Mouse (Mus musculus) ES-E14 (cell line): ENCODE results near the gene Fam129c. TPM values are rescaled to one million over a fixed set of nuclear protein-coding genes. Genes with fewer than 3 reads are reported as not detected.
A peak's percentile ranks its signal among the peaks of the same experiment; 100 is the strongest.

Experiments
- DNase-seq: peaks from one replicate; pipeline ENCODE4 v3.0.0-alpha.2; 2013; ENCODE audit warnings: low read depth, low spot score
- H3K27ac ChIP-seq: 2 replicates; pipeline ENCODE4 v1.5.1; 2012; ENCODE audit warnings: low read depth, mild to moderate bottlenecking, low read length, moderate library complexity, mixed read lengths; ENCODE audit not compliant: poor library complexity, insufficient read depth, severe bottlenecking
- H3K36me3 ChIP-seq: 2 replicates; pipeline ENCODE4 v1.6.1; 2012; ENCODE audit warnings: mild to moderate bottlenecking, low read length, moderate library complexity, mixed read lengths; ENCODE audit not compliant: control insufficient read depth, poor library complexity, insufficient read depth, severe bottlenecking
- H3K4me1 ChIP-seq, 2 experiments: fragments of 150-350 bp in 1 of 2; sonication (generic) in 1 of 2; 2 replicates each; pipeline ENCODE4 v1.6.1; 2012; ENCODE audit warnings: low read length in 2 of 2, mild to moderate bottlenecking in 1 of 2, mixed read lengths in 1 of 2; ENCODE audit not compliant: control insufficient read depth in 2 of 2, insufficient read depth in 2 of 2, poor library complexity in 1 of 2
- H3K4me3 ChIP-seq, 2 experiments: fragments of 150-350 bp in 1 of 2; sonication (generic) in 1 of 2; 2 replicates each; pipeline ENCODE4 v1.5.1; 2012; ENCODE audit warnings: low read length in 2 of 2, low read depth in 1 of 2, mild to moderate bottlenecking in 1 of 2, mixed read lengths in 1 of 2; ENCODE audit not compliant: insufficient read depth in 1 of 2, poor library complexity in 1 of 2, severe bottlenecking in 1 of 2
- H3K9ac ChIP-seq: 2 replicates; pipeline ENCODE4 v1.6.1; 2012; ENCODE audit warnings: low read depth, mild to moderate bottlenecking, low read length, mixed read lengths; ENCODE audit not compliant: poor library complexity, insufficient read depth, severe bottlenecking
- H3K9me3 ChIP-seq: fragments of 150-350 bp; sonication (generic); 2 replicates; pipeline ENCODE4 v1.6.1; 2012; ENCODE audit warnings: low read depth, mild to moderate bottlenecking, low read length; ENCODE audit not compliant: control insufficient read depth, insufficient read depth
- CHD2 ChIP-seq: IDR thresholded peaks from 2 replicates; pipeline ENCODE4 v1.6.1; 2014; ENCODE audit warnings: mild to moderate bottlenecking, low read depth, low read length, inconsistent platforms
- HCFC1 ChIP-seq: IDR thresholded peaks from 2 replicates; pipeline ENCODE4 v1.6.1; 2012; ENCODE audit warnings: low read length, inconsistent platforms, borderline replicate concordance; ENCODE audit not compliant: insufficient read depth
- MAFK ChIP-seq: IDR thresholded peaks from 2 replicates; pipeline ENCODE4 v1.6.1; 2014; ENCODE audit warnings: mild to moderate bottlenecking, low read depth, low read length, inconsistent platforms; ENCODE audit not compliant: insufficient read depth
- ZC3H11A ChIP-seq: IDR thresholded peaks from 2 replicates; pipeline ENCODE4 v1.6.1; 2012; ENCODE audit warnings: low read depth, mild to moderate bottlenecking, inconsistent platforms, low read length, borderline replicate concordance
- ZNF384 ChIP-seq: IDR thresholded peaks from 2 replicates; pipeline ENCODE4 v1.6.1; 2012; ENCODE audit warnings: low read depth, low read length, inconsistent platforms
- in situ Hi-C, 2 experiments: fragments of 600-800 bp; cut with MboI; formaldehyde crosslinking; loops; one replicate each; pipeline ENCODE4 v1.15.1; 2025; ENCODE audit warnings: low sequenced_read_pairs in 2 of 2, inconsistent platforms in 1 of 2; ENCODE audit not compliant: unreplicated experiment in 2 of 2
- total RNA-seq: library from RNA; depleted of rRNA; stranded (reverse); fragments of 300-350 nt; gene quantifications from 2 replicates; pipeline ENCODE4 v1.2.3, GENCODE M21; 2012

Gene Fam129c
- total RNA-seq, 1 experiment: 9.0 TPM

GRCm38 (mm10) chr8:71596384-71596783, 1.1 kb upstream of the Fam129c start:
- H3K4me3 ChIP-seq: no peak overlapping the region
- H3K36me3 ChIP-seq: peaks cover 9% of the 10 kb centered on the region; the same call in 1 of the 2 replicates
- no peak for TF ChIP-seq MAFK
- TF ChIP-seq ZC3H11A: no peak
- TF ChIP-seq ZNF384: no peak
- TF ChIP-seq HCFC1: no peak
- TF ChIP-seq CHD2: no peak
- H3K9ac ChIP-seq: peak overlapping the region; percentile 28; the same call in 1 of the 2 replicates
- in situ Hi-C loops: no loop called here
- no peaks in the 10 kb centered on the region for H3K9me3 ChIP-seq
- H3K4me1 ChIP-seq: peaks cover 0 to 6% of the 10 kb centered on the region in 2 experiments; a peak in 1 of 4 replicates
- DNase-seq: no peak
- no peak overlapping the region for H3K27ac ChIP-seq

- no peak overlapping the region for H3K9ac ChIP-seq
- no peak overlapping the region for H3K27ac ChIP-seq
- peaks cover 9% of the 10 kb centered on the region; the same call in 1 of the 2 replicates for H3K36me3 ChIP-seq
- DNase-seq: no peak
- TF ChIP-seq MAFK (no peak), ZC3H11A (no peak), ZNF384 (no peak), HCFC1 (no peak), CHD2 (no peak)
- in situ Hi-C loops: no loop called here
- peaks cover 0 to 6% of the 10 kb centered on the region in 2 experiments; a peak in 1 of 4 replicates for H3K4me1 ChIP-seq
- no peak overlapping the region for H3K4me3 ChIP-seq
- no peaks in the 10 kb centered on the region for H3K9me3 ChIP-seq
Measured at GRCm38 (mm10) chr8:71596798-71597197, 650 bp upstream of the Fam129c start.

GRCm38 (mm10) chr8:71598375-71598774, 927 bp downstream of the Fam129c start:
- no peak for TF ChIP-seq CHD2
- TF ChIP-seq ZNF384: no peak
- no peak for TF ChIP-seq MAFK
- TF ChIP-seq HCFC1: no peak
- no peak for TF ChIP-seq ZC3H11A
- H3K4me1 ChIP-seq: peaks cover 0 to 2% of the 10 kb centered on the region in 2 experiments; a peak in 1 of 4 replicates
- no peak for DNase-seq
- no peaks in the 10 kb centered on the region for H3K9me3 ChIP-seq
- H3K9ac ChIP-seq: no peak overlapping the region
- peaks cover 8% of the 10 kb centered on the region; the same call in 1 of the 2 replicates for H3K36me3 ChIP-seq
- no peak overlapping the region for H3K27ac ChIP-seq
- in situ Hi-C loops: no loop called here
- no peak overlapping the region for H3K4me3 ChIP-seq

- Histone ChIP-seq H3K36me3 (peaks cover 5% of the 10 kb centered on the region; the same call in 1 of the 2 replicates), H3K27ac (no peak overlapping the region), H3K4me1 (peaks cover 0 to 5% of the 10 kb centered on the region in 2 experiments; a peak in 1 of 4 replicates), H3K9ac (no peak overlapping the region), H3K4me3 (no peak overlapping the region), H3K9me3 (no peaks in the 10 kb centered on the region)
- DNase-seq: no peak
- in situ Hi-C loops: no loop called here
- TF ChIP-seq HCFC1 (no peak), MAFK (no peak), CHD2 (no peak), ZC3H11A (no peak), ZNF384 (no peak)
Measured at GRCm38 (mm10) chr8:71598841-71599240, 1.4 kb downstream of the Fam129c start.
